Mouse (Mus musculus): ENCODE measurements around the gene Siva1.

The Siva1 gene

DNA sequence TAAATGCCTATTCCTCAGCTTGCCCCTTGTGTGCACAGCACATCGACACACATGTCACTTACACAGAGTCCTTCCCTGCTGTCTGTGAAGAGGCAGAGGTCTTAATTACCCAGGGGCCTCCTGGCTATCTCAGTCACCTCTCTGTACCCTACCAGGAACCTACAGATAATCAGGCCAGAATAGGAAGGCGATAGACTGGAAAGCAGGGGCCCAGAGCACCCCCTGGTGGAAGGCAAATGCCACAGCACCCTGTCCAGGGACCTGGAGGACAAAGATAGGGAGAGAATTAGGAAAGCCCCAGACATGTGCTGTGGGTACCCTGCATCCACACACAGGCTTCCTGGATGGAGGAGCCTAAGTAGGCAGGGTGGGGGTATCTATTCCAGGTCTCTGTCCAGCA is 20.7 kb upstream of the Siva1 start:
- DNase-seq (ENCODE audit: low spot score): no peak

GRCm38 (mm10) chr12:112625700-112626099 is 18.8 kb upstream of the Siva1 start:
- DNase-seq (ENCODE audit: low spot score): no peak

GRCm38 (mm10) chr12:112626455-112626854 is 18.0 kb upstream of the Siva1 start:
- DNase-seq (ENCODE audit: low spot score): no peak

DNA sequence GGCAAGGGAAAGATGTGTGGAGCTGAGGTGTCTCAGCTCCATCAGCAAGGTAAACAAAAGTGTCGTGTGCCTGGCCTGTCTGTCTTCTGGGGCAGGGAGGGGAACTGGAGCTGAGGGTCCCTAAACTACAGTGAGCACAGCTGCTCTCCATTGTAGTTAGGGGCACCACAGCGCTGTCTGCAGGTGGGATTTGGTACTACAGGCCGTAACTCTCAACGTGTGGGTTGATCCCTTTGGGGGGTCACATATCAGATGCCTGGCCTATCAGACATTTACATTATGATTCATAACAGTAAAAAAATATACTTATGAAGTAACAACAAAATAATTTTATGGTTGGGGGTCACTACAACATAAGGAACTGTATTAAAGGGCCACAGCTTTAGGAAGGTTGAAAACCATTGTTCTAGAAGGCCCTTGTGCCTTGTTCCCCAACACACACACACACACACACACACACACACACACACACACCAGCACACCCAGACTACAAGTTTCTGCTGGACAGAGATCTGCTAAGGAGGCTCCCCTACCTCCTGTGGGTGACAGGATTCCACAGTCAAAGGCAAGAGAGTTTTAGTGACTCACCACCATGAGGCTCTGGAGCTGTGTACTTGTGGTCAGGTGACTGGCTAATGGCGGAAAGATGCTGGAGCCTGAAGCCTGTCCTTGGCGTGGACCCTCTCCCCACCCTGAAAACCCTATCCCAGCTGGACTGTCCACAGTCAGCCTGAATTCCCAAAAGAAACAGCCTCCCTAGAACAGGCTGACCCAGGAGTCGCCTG is 17.2 kb upstream of the Siva1 start:
- no peak for DNase-seq (ENCODE audit: low spot score)

- DNase-seq (ENCODE audit: low spot score): no peak
These were observed 16.3 kb upstream of the Siva1 start for GRCm38 (mm10) chr12:112628197-112628596.

- DNase-seq (ENCODE audit: low spot score): no peak
These were observed 15.4 kb upstream of the Siva1 start for GRCm38 (mm10) chr12:112628928-112629721.

GRCm38 (mm10) chr12:112630029-112630428 is 14.4 kb upstream of the Siva1 start:
- no peak for DNase-seq (ENCODE audit: low spot score)

- no peak for DNase-seq (ENCODE audit: low spot score)
These were observed 13.7 kb upstream of the Siva1 start for GRCm38 (mm10) chr12:112630796-112631195.

DNA sequence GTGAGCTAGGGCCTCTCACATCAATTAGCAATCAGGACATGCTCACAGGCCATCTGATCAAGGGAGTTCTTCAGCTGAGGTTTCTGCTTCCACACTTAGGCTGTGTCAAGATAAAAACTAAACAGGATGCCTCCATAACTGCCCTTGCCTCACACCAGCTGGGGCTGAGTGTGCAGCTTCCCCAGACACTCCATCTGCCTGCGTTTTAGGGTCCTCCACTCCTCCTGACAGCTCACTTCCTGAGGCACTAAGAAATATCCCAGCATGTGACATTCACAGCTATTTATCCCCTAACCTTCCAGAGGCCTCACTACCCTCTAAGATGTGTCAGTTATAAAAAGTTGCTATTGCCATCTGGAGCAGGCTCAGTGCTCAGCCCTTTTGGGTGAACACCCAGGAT is 13.0 kb upstream of the Siva1 start:
- DNase-seq (ENCODE audit: low spot score): no peak

DNA sequence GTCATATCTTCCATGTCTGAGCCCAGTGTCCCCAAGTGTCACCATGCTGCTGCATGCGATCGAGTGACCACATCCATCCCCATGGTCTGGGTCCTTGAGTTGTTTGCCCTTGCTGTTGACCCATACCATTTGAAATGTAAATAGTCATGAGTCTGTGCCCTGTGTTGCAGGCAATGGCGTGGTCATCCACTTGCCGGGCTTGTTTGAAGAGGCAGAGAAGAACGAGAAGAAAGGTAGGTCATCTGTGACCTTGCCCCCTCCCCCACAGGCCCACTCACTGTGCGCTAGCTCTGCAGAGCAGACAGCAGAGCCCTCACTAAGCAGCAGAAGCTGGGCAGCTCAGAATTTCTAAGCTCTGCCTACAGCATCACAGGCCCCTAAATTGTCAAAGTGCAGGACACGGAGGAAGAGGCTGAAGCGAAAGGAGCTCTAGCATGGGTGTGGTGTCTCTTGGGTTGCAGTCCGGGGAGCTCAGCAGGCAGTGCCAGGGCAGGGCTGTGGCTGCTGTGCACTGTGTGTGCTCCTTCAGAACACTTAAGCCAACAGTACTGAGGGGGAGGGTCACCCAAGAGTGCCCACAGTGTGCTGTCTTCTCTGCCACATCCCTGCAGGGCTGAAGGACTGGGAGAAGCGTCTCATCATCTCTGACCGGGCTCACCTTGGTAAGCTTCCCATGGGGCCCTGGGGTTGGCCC is 12.2 kb upstream of the Siva1 start:
- DNase-seq (ENCODE audit: low spot score): no peak

- DNase-seq (ENCODE audit: low spot score): no peak
These were observed 11.6 kb upstream of the Siva1 start for GRCm38 (mm10) chr12:112632907-112633306.

- no peak for DNase-seq (ENCODE audit: low spot score)
These were observed 10.8 kb upstream of the Siva1 start for GRCm38 (mm10) chr12:112633686-112634085.

DNA sequence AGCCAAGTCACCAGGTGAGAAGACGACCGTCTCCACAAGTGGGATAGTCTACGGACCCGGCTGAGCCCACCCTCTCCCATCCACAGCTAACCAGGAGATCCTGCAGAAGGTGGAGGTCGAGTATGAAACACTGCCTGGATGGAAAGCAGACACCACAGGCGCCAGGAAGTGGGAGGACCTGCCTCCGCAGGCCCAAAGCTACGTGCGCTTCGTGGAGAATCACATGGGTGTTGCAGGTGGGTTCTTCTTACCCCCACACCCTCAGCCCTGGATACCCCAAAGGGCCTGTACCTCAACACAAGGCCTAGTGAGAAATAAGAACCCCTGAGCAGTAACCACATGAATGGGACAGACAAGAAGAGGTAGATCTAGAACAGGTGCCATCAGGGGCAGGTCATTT is 5.0 kb upstream of the Siva1 start:
- no peak for DNase-seq (ENCODE audit: low spot score)

GRCm38 (mm10) chr12:112643126-112643525 is 1.4 kb upstream of the Siva1 start:
- no peak for DNase-seq (ENCODE audit: low spot score)

DNA sequence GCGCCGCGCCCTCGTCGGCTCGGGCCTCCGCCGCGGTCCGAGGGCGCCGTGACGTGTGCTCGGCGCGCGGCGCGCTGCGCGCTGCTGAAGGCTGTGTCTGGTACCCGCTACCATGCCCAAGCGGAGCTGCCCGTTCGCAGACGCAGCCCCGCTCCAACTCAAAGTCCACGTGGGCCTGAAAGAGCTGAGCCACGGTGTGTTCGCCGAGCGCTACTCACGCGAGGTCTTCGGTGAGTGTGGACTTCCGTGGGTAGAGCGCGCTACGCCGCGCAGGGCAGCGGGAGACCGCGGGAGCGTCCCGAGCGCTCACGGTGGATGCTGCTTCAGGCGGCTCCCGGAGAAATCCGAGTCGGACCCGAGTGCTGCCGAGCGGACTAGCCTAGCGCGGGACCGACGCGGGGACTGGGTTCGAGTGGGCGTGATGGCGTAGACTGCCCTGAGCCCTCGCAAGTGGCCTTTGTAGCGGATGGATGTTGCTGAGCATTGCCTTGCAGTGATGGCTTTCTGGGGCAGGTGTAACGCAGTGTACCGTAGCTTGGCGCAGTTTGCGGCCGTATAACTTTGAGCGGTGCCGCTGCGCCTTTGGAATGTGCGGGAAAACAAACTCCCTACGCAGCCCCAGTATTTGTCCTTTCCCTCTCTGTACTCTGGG is 502 bp downstream of the Siva1 start:
- no peak for DNase-seq (ENCODE audit: low spot score)

DNA sequence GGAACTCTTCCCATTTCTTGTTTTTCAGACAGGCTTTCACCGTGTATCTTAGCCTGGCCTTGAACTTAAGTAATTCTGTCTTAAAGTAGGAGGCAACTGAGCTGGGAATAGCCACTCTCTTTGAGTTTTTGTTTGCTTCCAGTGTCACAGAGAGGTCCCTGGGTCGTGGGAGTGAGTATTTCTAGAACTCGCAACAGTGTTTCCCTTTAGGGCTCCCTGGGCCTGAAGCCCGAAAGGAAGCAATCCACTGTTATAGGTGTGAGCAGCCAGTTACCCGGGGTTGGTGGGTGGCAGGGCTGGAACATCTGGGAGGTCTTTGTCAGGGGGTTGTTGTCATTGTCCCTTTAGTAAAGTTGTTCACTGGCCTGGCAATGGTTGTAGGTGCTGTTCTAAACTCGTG is 1.7 kb downstream of the Siva1 start:
- DNase-seq (ENCODE audit: low spot score): no peak

- no peak for DNase-seq (ENCODE audit: low spot score)
These were observed 3.6 kb downstream of the Siva1 start for GRCm38 (mm10) chr12:112648081-112648480.

DNA sequence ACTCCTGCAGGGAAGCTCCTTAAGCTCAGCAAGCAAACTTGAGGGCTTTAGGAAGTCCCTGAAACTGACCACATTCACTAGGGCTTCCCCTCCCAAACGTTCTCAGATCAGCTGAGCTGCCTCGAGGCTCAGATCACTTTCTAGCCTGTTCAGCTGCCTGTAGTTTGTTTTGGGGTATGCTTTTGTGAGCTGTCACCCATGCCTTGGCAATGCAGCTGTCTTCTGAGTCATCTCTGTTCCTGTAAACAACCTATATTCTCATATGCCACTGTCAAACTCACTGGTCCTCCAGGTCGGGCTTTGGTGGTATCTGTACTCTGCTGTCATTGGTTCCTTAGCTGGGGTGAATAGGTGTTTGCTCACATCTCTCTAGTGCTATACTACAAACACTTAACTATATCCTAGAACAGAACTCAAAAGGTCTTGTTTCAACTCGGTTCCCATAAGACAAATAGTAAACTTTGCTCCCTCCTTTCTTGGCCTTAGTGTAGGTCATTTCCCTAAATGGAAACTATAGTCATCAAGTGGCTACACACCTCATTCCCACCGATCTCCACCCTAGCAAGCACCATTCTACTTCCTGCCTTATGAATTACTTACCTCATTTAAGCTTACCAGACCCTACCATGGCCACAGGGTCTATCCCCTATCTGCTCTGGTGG is 7.4 kb downstream of the Siva1 start:
- no peak for DNase-seq (ENCODE audit: low spot score)

- peak; percentile 75 for DNase-seq (ENCODE audit: low spot score)
These were observed 8.8 kb downstream of the Siva1 start for GRCm38 (mm10) chr12:112653157-112653824.

GRCm38 (mm10) chr12:112654076-112654475 is 9.6 kb downstream of the Siva1 start:
- no peak for DNase-seq (ENCODE audit: low spot score)

GRCm38 (mm10) chr12:112658619-112659018 is 14.1 kb downstream of the Siva1 start:
- DNase-seq (ENCODE audit: low spot score): no peak
